Mouse (Mus musculus) midbrain, embryonic 10.5 days (tissue): Measurements from ENCODE around the gene Scgb2b3. TPM values are rescaled to one million over a fixed set of nuclear protein-coding genes. Genes with fewer than 3 reads are reported as not detected.

Experiments
- DNase-seq: peaks from one replicate; pipeline ENCODE4 v3.0.0-alpha.2; 2017; ENCODE audit warnings: low spot score
- H3K27ac ChIP-seq: fragments of 300-500 bp; sonication (generic); replicated peaks from 2 replicates; pipeline ENCODE4 v1.5.1; 2016; ENCODE audit warnings: mild to moderate bottlenecking
- H3K27me3 ChIP-seq: fragments of 300-500 bp; sonication (generic); 2 replicates; pipeline ENCODE4 v1.6.1; 2016; ENCODE audit warnings: low read depth, mild to moderate bottlenecking; ENCODE audit not compliant: poor library complexity, severe bottlenecking
- H3K36me3 ChIP-seq: fragments of 300-500 bp; sonication (generic); 2 replicates; pipeline ENCODE4 v1.6.1; 2016; ENCODE audit warnings: mild to moderate bottlenecking, moderate library complexity
- H3K4me1 ChIP-seq: fragments of 300-500 bp; sonication (generic); 2 replicates; pipeline ENCODE4 v1.6.1; 2016
- H3K4me3 ChIP-seq: fragments of 300-500 bp; sonication (generic); 2 replicates; pipeline ENCODE4 v1.5.1; 2016; ENCODE audit warnings: mild to moderate bottlenecking, moderate library complexity
- H3K9me3 ChIP-seq: fragments of 300-500 bp; sonication (generic); replicated peaks from 2 replicates; pipeline ENCODE4 v1.6.1; 2016; ENCODE audit warnings: mild to moderate bottlenecking
- WGBS: fragments of 180-500 bp; shearing (Covaris S2); methylation state at CpG from one replicate; pipeline ENCODE4 v1.1.7; 2016; 5-methylcytosine and 5-hydroxymethylcytosine counted together
- polyA plus RNA-seq: library from polyadenylated mRNA; unstranded; fragments of >200 nt; fragmentation: Nextera tagmentation; extraction: Ambion mirVana; gene quantifications from 2 replicates; pipeline ENCODE4 v1.2.1, GENCODE M21; 2016

The Scgb2b3 gene
- polyA plus RNA-seq, result not detected in 2 replicates

DNA sequence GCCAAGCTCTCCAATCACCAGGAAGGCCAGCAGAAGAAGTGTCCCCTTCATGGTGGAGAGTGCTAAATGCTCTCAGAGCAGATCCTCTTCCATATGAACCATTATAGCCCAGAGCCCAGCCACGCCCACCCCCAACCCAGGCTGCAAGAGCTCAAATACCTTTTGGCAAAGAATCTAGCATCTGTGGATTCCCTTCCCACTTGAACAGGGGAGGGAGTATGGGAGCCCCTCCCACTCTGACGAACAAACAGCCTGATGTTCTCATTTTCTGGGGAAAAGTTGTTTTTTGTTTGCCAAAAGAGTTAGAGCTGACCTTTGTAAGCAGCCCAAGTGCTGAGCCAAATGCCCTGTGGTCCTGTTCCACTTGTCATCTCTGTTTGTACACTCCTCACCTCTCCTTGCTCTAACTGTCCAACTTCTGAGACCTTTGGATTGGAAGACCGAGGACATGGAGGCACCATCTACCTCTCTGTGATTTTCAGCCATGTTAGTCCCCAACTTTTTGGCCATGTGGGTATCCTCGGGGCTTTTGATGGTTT lies at the start of gene Scgb2b3:
Scgb2b3 (minus strand) TSS at position 51 of the 539 bp plus-strand sequence.
- Histone ChIP-seq H3K9me3 (peaks cover 80% of the 10 kb centered on the region), H3K36me3 (no peaks in the 10 kb centered on the region), H3K4me1 (no peaks in the 10 kb centered on the region), H3K4me3 (no peak within 1 kb of the TSS), H3K27ac (no peak within 1 kb of the TSS), H3K27me3 (no peaks in the 10 kb centered on the region)
- 79% methylated on average over 4 of the region's 4 CpGs for WGBS
- no peak for DNase-seq

DNA sequence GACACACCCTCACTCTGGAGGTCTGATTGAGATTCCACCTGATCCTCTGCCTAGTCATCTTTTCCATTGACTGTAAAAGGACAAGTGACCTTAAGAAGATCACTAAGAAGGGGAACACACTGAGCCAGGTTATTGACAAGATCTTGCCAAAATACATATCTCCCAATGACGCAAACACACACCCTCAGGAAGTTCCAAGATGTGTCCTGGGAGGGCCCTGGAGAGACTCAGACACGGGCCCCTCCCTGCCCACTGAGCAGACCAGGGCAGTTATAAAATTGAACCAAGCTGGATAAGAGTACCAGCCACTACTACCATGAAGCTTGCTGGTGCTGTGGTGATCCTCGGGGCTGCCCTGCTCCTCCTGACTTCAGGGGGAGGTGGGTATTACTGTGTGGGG lies 13.4 kb upstream of the Scgb2b3 start, which contains the start of gene Scgb1b3:
Scgb1b3 (plus strand) TSS at position 301 of the 400 bp plus-strand sequence.
- H3K27ac ChIP-seq, result no peak within 1 kb of the TSS
- H3K9me3 ChIP-seq, result peaks cover 77% of the 10 kb centered on the region

More for the DNA sequence above, 13.4 kb upstream of the Scgb2b3 start, which contains the start of gene Scgb1b3:
- DNase-seq, result no peak
- Histone ChIP-seq H3K4me3 (no peak within 1 kb of the TSS), H3K36me3 (no peaks in the 10 kb centered on the region), H3K4me1 (no peaks in the 10 kb centered on the region), H3K27me3 (no peaks in the 10 kb centered on the region)
- WGBS, result 75% methylated on average over 3 of the region's 3 CpGs

Other genes starting within 250 kb of the Scgb2b3 start
- gene Hpn, start 246.8 kb downstream of the Scgb2b3 start, polyA plus RNA-seq, result 1.00 and 1.5 TPM in 2 replicates
- 0.55 and 0.80 TPM in 2 replicates for gene Scn1b, start 235.1 kb downstream of the Scgb2b3 start, polyA plus RNA-seq
- 90.0 and 120 TPM in 2 replicates for gene Gramd1a, start 206.2 kb downstream of the Scgb2b3 start, polyA plus RNA-seq
- not detected in 2 replicates for gene Scgb2b2, start 71.6 kb downstream of the Scgb2b3 start, polyA plus RNA-seq
- not detected in 2 replicates for gene Scgb1b2, start 70.3 kb downstream of the Scgb2b3 start, polyA plus RNA-seq
- gene Scgb1b3, start 13.5 kb upstream of the Scgb2b3 start, polyA plus RNA-seq, result not detected in 2 replicates